Mouse (Mus musculus) lung, postnatal 0 days (tissue): Measurements from ENCODE around the gene Haus6.

Experiments
- CTCF ChIP-seq: IDR thresholded peaks from 2 replicates; pipeline ENCODE4 v1.5.1; 2016; ENCODE audit warnings: antibody characterized with exemption, mild to moderate bottlenecking
- EP300 ChIP-seq: IDR thresholded peaks from 2 replicates; pipeline ENCODE4 v1.6.1; 2016; ENCODE audit warnings: antibody characterized with exemption, mild to moderate bottlenecking, control low read depth

GRCm38 (mm10) chr4:86612289-86612620, 400 bp upstream of the Haus6 start:
- TF ChIP-seq CTCF: no peak
- no peak; the same call in 1 of the 2 replicates for TF ChIP-seq EP300
